Comparison of ENCODE assay signal across 1 mouse cellular context in genomic region chr11:53735682-53736245, GRCm38 (mm10).
TF ChIP-seq lines count a peak whose summit lies in the region.

No protein-coding gene starts in this region.

TF ChIP-seq in CH12.LX, 34 proteins besides CTCF, POLR2A, EP300 and RAD21 (continued from another document):
- TF ChIP-seq USF2 (conservative IDR thresholded peaks at IDR 0.05; ENCODE audit: low read depth, low read length) (no peak), CHD2 (IDR thresholded peaks at IDR 0.05; ENCODE audit: low read length) (no peak), ELF1 (IDR thresholded peaks at IDR 0.05; ENCODE audit: low read depth, low read length) (no peak), MEF2A (IDR thresholded peaks at IDR 0.05; ENCODE audit: borderline replicate concordance, low read depth, low read length) (peak; percentile 26; the same call in 1 of the 2 replicates), ZNF384 (IDR thresholded peaks at IDR 0.05; ENCODE audit: low read depth, low read length) (no peak), USF1 (IDR thresholded peaks at IDR 0.05; ENCODE audit: low read depth, low read length) (no peak), RCOR1 (conservative IDR thresholded peaks at IDR 0.05; ENCODE audit: low read depth, low read length) (no peak; the same call in 1 of the 2 replicates), ETS1 (conservative IDR thresholded peaks at IDR 0.05; ENCODE audit: low read depth, low read length) (peak; percentile 42; the same call in 1 of the 2 replicates), KAT2A (IDR thresholded peaks at IDR 0.05; ENCODE audit: insufficient replicate concordance, low read length) (no peak), BHLHE40 (IDR thresholded peaks at IDR 0.05; ENCODE audit: low read depth, low read length) (peak; percentile 80), UBTF (IDR thresholded peaks at IDR 0.05; ENCODE audit: low read depth, low read length) (no peak), MAX (IDR thresholded peaks at IDR 0.05; ENCODE audit: low read length) (peak; percentile 92), ZMIZ1 (IDR thresholded peaks at IDR 0.05; ENCODE audit: low read depth, low read length) (no peak), ZC3H11A (IDR thresholded peaks at IDR 0.05; ENCODE audit: low read depth, low read length) (peak; percentile 20; the same call in 1 of the 2 replicates), MYC (IDR thresholded peaks at IDR 0.05; ENCODE audit: low read depth, low read length) (peak; percentile 91), ZKSCAN1 (IDR thresholded peaks at IDR 0.05; ENCODE audit: borderline replicate concordance, low read depth, low read length) (no peak), CHD1 (IDR thresholded peaks at IDR 0.05; ENCODE audit: low read depth, low read length) (no peak)
